Mouse (Mus musculus): ENCODE results near the gene Pex19.

The Pex19 gene

DNA sequence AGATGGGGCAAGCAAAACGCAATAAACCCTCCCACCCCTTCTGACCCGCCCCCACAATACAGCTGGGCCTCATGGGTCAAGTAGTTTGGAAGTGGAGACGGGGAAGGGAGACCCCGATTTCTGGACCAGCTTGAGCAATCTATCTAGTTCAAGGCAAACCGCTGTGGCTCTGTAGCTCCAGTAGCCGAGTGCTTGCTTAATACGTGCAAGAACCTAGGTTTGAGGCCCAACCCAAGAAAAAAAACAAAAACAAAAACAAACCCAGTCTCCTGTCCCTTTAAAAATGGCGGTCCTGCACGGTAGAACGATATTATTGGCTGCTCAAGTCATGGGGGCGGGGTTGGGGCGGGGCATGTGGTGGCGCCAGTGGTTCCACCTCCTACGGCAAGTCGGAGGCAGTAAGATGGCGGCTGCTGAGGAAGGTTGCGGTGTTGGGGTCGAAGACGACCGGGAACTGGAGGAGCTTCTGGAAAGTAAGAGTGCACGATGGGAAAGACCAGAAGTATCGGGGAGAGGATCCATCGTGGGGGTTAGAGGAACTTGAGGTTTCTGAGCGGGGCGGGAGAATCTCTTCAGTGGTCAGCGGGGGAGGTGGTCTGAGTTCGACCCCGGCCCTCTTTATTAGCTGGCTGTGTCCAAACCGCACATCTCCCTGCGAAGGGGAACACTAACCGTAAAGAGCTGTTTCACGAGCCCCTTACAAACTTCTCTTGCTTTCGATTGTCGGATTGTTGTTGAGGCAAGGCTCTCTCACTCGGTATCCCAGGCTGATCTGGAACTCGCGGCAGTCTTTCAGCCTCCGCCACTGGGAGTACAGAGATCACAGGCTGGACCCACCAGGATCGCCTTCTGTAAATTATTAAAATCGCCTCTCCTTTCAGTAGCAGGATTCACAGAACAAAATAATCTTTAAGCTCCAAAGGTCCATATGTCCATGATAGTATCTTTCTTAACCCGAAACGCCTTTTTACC lies at the start of gene Pex19:
TSS of gene Pex19 (plus strand) at position 380 of the 972 bp plus-strand sequence.
- DNase-seq (ENCODE audit: low spot score), result peak; percentile 92

DNA sequence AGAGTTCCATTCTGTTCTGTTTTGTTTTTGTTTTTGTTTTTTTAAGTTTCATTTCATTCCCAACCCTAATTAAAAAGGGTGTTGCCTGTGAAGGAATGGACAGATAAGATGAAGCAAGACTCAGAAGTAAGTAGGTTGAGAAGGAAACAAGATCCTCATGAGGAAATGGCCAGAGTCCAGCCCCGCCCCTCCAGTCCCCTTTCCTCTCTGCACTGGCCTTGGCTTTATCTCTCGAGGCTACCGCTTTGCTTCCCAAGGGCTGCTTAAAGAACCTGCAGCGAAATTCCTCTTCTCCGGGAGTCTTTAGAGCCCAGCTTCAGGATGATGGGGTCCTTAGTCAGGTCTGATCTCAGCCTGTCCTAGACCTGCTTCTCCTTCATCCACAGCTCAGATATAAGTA lies 48.6 kb upstream of the Pex19 start:
- no peak for DNase-seq (ENCODE audit: low spot score)

DNA sequence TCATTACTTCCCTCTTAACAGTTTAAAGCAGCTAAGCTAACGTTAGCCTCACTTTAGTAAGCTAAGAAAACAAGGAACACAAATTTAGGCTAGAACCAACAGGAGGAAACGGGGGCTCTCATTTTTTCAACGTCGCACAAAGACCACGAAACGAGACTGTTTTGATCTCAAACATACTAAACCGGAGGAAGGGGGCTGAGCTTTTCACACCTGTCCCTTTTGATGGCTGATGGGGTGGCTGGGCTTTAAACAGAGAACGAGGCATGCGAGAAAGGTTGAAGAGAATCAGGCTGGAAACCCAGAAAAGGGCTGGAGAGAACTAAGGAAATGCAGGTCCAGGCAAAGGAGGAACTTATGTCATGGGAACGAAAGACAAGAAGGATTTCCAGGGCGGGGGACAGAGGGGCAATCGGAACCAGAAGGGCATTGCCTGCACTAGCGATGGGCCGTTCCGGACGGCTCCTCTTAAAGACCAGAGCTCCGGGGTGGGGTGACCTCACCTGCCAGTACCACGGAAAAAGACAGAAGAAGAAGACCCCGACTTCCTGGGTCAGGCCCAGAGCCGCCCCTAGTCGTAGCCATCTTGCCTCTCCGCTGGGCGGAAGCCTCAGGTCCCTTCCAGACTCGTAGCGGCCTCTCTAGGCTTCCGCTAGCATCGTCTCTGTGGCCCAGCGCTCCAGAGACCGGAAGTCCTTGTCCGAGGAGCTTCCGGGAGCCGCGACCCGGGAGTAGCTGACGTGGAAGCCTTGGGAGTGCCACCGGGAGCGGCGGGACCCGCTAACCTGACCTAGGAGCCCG lies 44.3 kb upstream of the Pex19 start, which contains the start of the genes Copa and Ncstn:
TSS of gene Copa (plus strand) at position 429 of the 798 bp plus-strand sequence.
TSS of gene Ncstn (minus strand) at position 695 of the 798 bp plus-strand sequence.
- DNase-seq (ENCODE audit: low spot score), result peak; percentile 95

DNA sequence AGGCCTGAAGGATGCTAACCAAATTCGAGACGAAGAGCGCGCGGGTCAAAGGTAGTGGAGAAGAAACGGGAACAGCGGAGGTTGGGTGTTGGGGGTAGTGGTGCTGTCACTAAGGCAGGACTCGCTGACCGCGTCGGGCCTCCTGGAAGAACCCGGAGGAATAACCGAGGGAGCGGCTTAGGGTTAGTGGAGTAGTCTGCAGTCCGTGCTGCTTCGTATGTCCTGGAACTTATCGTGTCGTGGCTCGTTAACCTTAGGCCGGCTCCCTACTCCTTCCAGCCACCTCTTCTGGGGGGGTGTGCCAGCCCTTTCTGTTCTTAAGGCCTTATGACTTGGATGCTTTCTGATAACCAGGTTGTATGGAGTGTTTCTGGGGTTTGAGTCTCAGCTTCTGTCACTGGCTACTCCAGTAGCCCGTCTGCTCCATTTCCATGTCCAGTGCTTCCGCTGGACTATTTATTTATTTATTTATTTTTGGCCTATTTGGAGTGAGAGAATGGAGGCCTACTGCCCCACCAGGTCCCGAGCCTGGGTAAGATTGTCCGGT lies 43.6 kb upstream of the Pex19 start:
- DNase-seq (ENCODE audit: low spot score), result no peak

DNA sequence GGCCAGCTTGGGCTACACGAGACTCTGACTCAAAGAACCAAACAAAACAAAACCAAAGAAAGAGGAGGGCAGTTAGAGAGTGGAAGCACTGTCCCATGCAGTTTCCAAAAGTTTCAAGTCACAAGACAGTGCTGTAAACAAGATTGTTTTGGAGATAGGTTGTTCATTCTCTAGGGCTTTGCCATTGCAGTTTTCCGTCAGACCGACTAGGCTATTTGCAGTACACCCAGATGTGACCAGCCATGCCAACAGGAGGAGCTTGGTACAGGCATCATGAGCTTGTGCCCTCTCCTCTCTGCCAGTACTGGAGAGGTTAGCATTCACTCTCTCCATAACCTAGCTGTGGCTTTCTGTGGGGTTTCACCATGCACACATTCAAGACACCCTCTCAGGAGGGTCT lies 33.0 kb upstream of the Pex19 start:
- no peak for DNase-seq (ENCODE audit: low spot score)

DNA sequence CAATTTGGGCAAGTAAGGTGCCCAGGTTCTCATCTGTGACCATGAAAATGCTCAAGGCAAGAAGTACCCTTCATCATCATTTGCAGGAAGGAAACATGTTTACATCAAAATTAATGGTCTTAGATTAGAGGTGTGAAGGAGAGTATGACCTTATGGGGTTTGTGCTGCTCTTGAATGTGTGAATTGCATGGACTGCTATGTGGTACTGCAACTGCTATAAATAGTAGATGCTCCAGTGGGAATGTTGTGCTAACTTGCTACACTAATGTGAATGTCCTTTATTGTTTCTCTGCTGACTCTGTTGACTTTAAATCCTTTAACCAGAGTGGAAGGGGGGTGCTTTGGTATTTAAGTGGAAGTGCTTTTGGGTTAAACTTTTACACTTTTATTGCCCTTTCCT lies 32.3 kb upstream of the Pex19 start:
- DNase-seq (ENCODE audit: low spot score), result no peak

DNA sequence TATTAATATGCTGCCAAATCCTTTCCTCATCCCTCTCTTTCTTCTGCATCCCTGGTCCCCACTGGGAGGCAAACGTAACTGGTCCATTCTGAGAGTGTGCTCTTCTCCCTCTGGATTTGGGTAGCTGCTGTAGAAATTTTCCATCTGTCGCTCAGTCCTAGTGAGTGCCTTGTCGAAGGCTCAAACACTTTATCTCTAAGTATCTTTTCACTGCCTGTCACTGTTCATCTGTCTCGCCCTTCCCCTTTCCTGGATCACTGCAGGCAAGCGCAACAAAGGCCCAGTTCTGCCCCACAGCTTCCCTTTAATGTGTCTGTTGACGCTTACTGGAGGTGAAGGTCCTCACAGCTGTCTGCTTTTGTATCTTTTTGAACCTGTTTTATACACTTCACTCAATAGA lies 31.4 kb upstream of the Pex19 start:
- DNase-seq (ENCODE audit: low spot score), result peak; percentile 6

DNA sequence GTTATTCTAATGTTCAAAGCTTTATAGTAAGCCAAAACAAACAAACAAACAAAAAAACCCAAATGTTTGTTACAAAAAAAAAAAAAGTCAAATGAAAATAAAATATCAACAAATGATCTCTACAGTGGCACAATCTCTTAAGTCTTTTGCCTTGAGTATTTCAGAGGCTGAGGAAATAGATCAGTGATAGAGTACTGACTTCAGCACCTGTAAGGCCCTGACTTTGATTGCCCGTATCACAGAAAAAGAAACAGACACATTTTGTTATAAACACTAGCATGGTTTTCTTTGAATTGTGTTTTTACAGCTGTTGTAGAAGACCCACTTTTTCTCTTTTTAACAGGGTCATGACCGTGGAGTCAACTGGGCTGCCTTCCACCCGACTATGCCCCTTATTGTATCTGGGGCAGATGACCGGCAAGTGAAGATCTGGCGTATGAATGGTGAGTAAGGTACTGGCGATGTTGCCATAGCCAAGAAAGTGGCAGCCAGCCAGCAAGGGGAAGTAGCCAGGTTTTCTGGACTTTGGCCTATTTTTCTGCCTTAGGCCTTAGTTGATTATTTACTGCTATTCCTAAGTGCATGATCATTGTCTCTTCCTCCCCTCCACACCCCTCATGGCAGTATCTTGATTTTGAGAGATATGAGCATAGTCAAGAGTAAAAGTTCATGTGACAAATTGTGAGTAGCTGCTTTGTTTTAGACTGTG lies 27.1 kb upstream of the Pex19 start:
- DNase-seq (ENCODE audit: low spot score), result no peak

DNA sequence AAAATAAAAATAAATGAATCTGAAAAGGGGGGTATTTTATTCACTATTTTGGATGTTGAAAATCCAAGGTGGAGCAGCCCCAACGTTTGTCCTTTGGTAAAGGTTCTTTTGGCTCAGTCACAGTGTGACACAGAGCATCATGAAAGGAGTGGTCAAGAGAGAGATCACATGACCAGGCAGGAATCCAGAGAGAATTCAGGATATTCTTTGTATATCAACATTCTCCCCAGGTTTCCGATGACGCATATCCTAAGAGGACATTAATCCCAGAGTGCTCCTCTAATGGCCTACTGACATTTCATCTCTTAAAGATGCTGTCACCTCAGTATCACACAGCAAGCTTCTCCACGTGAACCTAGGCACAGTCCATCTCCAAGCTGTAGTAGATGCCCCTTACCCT lies 22.9 kb upstream of the Pex19 start:
- no peak for DNase-seq (ENCODE audit: low spot score)

DNA sequence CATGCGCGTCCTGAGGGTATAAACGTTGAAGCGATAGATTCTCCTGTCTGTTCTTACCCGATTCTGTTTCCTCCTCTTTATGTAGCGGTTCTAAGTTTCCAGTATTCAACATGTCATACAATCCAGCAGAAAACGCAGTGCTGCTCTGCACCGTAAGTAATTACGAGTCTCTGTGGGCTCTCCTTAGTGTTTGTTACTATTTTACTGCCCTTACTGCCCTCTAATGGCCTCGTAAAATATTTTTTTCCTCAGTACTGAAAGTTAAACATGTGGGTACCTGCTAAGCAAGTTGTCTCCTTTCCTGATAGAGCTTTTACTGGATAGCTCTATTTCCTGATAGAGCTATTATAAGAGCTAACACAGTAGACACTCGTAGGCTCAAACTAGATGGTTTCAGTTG lies 21.5 kb upstream of the Pex19 start:
- no peak for DNase-seq (ENCODE audit: low spot score)

DNA sequence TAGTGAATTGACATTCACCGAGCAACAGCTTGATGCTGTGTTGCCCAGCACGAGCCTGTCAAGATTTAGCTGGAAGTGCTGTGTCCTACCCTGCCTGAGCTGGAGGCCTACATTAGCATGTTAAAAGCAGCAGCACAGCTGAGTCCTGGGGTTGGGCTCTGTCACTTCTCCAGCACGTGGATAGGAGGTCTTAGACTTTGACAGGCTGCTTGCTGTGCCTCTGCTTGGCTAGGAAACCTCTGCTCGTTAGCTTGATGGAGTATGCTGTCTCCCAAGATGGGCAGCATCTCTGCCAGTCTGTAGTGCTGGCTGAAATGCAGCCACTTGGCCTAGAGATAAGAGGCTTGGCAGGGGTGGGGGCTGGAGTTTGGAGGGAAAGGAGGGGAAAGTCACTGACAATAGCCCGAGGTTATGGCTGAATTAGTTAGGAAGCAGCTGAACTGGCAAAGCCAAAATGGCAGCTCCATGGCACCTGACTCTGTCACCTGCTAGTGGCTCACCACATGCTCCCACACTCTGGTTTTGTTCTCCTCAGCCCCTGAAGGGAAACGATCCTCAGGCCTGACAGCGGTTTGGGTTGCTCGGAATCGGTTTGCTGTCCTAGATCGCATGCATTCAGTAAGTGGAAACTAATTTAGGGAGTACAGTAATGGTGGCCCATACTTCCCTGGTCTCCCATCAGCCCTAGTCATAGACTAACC lies 18.6 kb upstream of the Pex19 start:
- DNase-seq (ENCODE audit: low spot score), result no peak

DNA sequence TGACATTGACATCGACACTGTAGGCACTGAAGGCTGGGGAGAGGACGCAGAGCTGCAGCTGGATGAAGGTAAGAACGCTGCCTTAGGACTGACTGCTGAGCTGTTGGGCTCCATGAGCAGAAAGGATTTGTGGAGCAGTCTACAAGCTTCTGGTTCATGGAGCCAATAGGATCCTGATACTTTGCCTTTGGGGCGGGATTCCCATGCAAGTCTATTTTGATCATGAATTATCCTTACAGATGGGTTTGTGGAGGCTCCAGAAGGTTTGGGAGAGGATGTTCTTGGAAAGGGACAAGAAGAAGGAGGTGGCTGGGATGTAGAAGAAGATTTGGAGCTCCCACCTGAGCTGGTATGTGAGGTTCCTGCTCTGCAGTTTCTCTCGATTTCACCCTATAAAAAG lies 9.6 kb upstream of the Pex19 start:
- DNase-seq (ENCODE audit: low spot score), result no peak

DNA sequence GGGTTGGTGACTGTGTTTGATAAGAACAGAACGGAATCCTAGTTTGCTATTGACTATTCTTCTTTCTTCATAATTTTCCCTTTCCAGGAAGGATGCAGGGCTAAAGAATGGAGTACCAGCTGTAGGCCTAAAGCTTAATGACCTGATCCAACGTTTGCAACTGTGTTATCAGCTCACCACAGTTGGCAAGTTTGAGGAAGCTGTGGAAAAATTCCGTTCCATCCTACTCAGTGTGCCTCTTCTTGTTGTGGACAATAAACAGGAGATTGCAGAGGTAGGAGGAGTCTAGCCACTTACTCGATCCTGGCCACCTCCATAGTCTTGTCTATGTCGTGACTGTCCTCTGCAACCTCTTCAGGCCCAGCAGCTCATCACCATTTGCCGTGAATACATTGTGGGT lies 7.5 kb upstream of the Pex19 start:
- DNase-seq (ENCODE audit: low spot score), result no peak

DNA sequence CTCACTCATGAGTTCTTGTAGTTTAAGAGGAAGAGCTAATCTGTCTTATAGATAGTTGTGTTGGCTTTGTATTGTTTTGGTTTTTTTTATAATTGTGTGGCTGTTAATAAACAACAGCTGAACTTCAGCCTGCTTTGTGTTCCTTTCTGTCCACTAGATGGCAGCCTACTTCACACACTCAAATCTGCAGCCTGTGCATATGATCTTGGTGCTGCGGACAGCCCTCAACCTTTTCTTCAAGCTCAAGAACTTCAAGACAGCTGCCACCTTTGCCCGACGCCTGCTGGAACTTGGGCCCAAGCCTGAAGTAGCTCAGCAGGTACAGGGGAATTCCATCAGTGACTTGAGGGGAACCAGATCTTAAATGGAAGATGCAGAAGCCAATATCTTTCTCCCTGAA lies 6.8 kb upstream of the Pex19 start:
- peak; percentile 85 for DNase-seq (ENCODE audit: low spot score)

DNA sequence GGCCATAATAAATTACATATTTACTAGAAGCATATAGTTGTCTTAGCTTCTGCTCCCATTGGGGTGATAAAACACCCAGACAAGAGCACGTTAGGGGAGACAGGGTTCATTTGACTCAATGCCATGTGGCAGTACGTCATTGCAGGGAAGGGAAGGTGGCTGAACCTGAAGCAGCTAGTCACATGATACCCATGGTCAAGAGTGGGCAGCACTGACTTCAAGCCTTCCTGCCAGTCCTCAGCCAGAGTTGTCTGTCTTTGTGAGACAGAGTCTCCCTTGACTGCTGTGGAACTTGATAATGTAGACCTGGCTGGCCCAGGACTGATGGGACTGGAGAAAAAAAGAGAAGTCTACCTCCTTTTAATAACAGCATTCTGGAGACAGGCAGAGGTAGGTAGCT lies 3.9 kb upstream of the Pex19 start:
- DNase-seq (ENCODE audit: low spot score), result no peak

DNA sequence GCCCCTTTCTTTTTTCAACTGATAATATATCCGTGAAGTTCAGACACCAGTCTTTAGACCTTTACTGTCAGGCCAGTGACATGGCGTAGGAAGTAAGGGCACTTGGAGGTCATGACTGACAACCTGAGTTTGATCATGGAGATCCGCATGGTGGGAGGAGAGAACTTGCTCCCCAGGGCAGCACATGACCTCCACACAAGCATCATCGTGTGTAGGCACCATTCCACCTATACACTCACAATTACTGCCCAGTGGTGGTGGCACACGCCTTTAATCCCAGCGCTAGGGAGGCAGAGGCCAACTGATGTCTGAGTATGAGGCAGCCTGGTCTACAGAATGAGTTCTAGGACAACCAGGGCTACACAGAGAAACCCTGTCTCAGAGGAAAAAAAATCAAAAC lies 2.0 kb upstream of the Pex19 start:
- DNase-seq (ENCODE audit: low spot score), result no peak

DNA sequence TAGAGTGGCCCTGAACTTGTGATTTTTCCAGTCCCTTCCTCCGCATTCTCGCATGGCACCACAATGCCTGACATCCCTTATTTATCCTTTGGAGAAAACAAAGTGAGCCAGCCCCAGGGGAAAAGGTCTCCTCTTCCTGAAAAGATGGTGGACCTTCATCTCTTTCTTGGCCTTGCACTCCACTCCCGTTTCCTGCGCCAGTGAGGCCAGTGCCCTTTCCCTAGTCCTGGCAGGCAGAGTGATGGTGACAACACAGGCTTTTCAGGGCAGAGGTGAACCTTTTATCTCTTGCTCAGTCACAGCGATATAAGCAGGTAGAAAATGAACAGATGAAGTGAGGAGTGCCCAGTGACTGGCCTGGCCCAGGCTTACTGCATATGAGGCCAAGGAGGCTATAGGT lies 932 bp downstream of the Pex19 start:
- DNase-seq (ENCODE audit: low spot score), result no peak

DNA sequence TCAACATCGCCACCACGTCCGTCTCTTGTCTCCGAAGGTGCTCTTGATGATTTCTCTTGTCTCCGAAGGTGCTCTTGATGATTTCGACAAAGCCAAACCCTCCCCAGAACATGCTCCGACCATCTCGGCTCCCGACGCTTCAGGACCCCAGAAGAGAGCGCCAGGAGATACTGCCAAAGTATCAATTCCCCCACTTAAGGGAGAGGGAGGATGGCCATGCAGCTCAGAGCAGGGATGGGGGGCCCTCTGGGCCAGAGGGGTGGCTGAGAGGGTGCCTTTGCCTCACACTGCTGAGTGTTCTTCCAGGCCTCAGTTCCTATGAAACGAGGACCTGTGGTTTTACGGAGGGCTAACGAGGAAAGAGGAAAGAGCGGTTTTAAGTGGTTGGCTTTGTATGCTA lies 2.0 kb downstream of the Pex19 start:
- DNase-seq (ENCODE audit: low spot score), result no peak

DNA sequence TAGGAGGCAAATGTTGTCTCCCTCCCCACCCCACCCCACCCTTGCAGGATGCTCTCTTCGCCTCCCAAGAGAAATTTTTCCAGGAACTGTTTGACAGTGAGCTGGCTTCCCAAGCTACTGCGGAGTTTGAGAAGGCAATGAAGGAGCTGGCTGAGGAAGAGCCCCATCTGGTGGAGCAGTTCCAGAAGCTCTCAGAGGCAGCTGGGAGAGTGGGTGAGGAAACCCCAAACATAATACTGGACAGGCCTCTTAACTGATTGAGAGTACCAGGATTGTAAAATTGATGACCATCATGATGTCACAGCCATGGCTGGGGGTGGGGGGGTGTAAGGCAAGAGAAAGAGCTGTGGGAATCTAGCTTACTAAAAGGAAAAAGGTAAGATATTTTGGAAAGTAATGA lies 2.6 kb downstream of the Pex19 start:
- peak; percentile 25 for DNase-seq (ENCODE audit: low spot score)

DNA sequence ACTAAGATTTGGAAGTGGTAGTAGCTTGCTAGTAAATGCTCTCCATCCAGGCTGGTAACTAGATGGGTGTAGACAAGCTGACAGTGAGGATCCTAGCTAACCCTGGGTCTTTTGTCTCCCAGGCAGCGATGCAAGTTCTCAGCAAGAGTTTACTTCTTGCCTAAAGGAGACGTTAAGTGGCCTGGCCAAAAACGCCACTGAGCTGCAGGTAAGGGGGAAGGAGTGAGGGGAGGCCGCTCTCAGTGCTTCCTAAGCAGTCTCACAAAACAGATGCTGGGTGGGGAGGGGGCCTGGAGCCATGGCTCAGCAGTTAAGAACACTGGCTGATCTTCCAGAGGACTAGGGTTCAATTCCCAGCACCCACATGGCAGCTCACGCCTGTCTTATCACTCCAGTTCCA lies 3.2 kb downstream of the Pex19 start:
- no peak for DNase-seq (ENCODE audit: low spot score)

DNA sequence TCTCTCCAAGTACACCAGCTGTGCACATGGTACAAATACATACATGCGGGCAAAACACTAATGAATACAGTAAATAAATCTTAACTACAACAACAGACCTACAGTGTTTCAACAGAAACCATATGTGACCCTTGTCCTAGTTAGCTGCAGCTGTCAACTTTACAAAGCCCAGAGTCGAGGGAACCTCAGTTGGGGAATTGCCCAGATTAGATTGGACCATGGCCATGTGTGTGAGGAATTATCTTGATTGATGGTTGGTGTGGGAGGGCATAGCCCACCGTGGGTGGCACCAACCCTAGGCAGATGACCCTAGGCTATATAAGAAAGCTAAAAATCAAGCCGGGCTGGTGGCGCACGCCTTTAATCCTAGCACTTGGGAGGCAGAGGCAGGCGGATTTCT lies 5.8 kb downstream of the Pex19 start:
- no peak for DNase-seq (ENCODE audit: low spot score)
